Mouse (Mus musculus): ENCODE measurements at regions not wholly inside any gene's neighbourhood (a gene's known extent, or its start where the extent isn't known, plus 50 kb on each side); places are given as distances from the start of the nearest gene placed in this dataset.

DNA sequence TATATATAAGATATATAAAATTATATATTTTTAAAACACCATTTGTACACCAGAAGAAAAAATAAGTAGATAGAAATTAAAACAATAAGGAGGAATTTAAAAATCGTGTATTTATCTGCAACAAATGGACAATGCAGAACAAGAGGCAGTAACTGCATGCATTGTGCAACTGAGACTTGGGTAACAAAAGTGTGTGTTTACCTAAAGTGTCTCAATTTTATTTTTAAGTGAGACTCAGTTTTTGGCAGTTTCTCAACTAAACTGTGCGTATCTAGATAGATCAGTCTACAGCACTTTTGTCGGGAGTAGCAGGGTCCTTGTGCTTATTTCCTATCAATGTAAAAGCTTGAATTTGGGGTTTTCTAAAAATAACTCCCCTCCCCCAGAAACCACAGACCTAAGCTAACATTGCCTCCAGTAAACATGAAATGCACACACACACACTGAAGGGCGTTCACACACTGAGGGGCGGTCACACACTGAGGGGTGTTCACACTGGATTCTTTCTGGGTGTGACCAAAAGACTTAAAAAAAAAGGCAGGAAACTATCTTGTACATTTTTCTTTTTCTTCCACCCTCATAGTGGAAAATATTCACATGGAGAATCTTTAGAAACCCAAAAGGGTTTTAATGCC is 185.7 kb upstream of the Atp2b1 start:
- TF ChIP-seq CTCF (IDR thresholded peaks at IDR 0.05; ENCODE audit: borderline replicate concordance, insufficient read depth, low read length) (no peak), POLR2A (IDR thresholded peaks at IDR 0.05; ENCODE audit: low read depth, low read length) (no peak)

All from embryonic fibroblast, embryonic 13.5 days (primary cell).